Mouse (Mus musculus): Measurements from ENCODE around the gene Hes7.

Gene Hes7

GRCm38 (mm10) chr11:69120221-69121000 is at the start of gene Hes7:
TSS of gene Hes7 (plus strand) at chr11:69120404.
- no peak for DNase-seq (ENCODE audit: extremely low read depth, insufficient read length, low spot score)

- DNase-seq (ENCODE audit: extremely low read depth, insufficient read length, low spot score): peak; percentile 100
Observed at GRCm38 (mm10) chr11:69070590-69071222, 49.5 kb upstream of the Hes7 start, which contains the start of gene Tmem107. TSS of gene Tmem107 (plus strand) at chr11:69070806.

GRCm38 (mm10) chr11:69071262-69071661 is 48.9 kb upstream of the Hes7 start:
- DNase-seq (ENCODE audit: extremely low read depth, insufficient read length, low spot score): no peak

GRCm38 (mm10) chr11:69072234-69072633 is 48.0 kb upstream of the Hes7 start:
- no peak for DNase-seq (ENCODE audit: extremely low read depth, insufficient read length, low spot score)

- no peak for DNase-seq (ENCODE audit: extremely low read depth, insufficient read length, low spot score)
Observed at GRCm38 (mm10) chr11:69072666-69073064, 47.5 kb upstream of the Hes7 start.

- DNase-seq (ENCODE audit: extremely low read depth, insufficient read length, low spot score): peak; percentile 77
Observed at GRCm38 (mm10) chr11:69073065-69073888, 46.9 kb upstream of the Hes7 start.

- no peak for DNase-seq (ENCODE audit: extremely low read depth, insufficient read length, low spot score)
Observed at GRCm38 (mm10) chr11:69073951-69074775, 46.0 kb upstream of the Hes7 start.

GRCm38 (mm10) chr11:69074776-69075069 is 45.5 kb upstream of the Hes7 start:
- no peak for DNase-seq (ENCODE audit: extremely low read depth, insufficient read length, low spot score)

GRCm38 (mm10) chr11:69075764-69076479 is 44.3 kb upstream of the Hes7 start:
- peak; percentile 82 for DNase-seq (ENCODE audit: extremely low read depth, insufficient read length, low spot score)

- no peak for DNase-seq (ENCODE audit: extremely low read depth, insufficient read length, low spot score)
Observed at GRCm38 (mm10) chr11:69076572-69076971, 43.6 kb upstream of the Hes7 start.

- no peak for DNase-seq (ENCODE audit: extremely low read depth, insufficient read length, low spot score)
Observed at GRCm38 (mm10) chr11:69077316-69077715, 42.9 kb upstream of the Hes7 start.

GRCm38 (mm10) chr11:69078041-69078440 is 42.2 kb upstream of the Hes7 start:
- DNase-seq (ENCODE audit: extremely low read depth, insufficient read length, low spot score): no peak

- DNase-seq (ENCODE audit: extremely low read depth, insufficient read length, low spot score): peak; percentile 77
Observed at GRCm38 (mm10) chr11:69078805-69079438, 41.3 kb upstream of the Hes7 start.

- no peak for DNase-seq (ENCODE audit: extremely low read depth, insufficient read length, low spot score)
Observed at GRCm38 (mm10) chr11:69080102-69080854, 39.9 kb upstream of the Hes7 start.

- no peak for DNase-seq (ENCODE audit: extremely low read depth, insufficient read length, low spot score)
Observed at GRCm38 (mm10) chr11:69080855-69081222, 39.4 kb upstream of the Hes7 start.

GRCm38 (mm10) chr11:69081613-69082012 is 38.6 kb upstream of the Hes7 start:
- no peak for DNase-seq (ENCODE audit: extremely low read depth, insufficient read length, low spot score)

- DNase-seq (ENCODE audit: extremely low read depth, insufficient read length, low spot score): no peak
Observed at GRCm38 (mm10) chr11:69085608-69086007, 34.6 kb upstream of the Hes7 start.

GRCm38 (mm10) chr11:69086390-69086789 is 33.8 kb upstream of the Hes7 start:
- DNase-seq (ENCODE audit: extremely low read depth, insufficient read length, low spot score): no peak

- no peak for DNase-seq (ENCODE audit: extremely low read depth, insufficient read length, low spot score)
Observed at GRCm38 (mm10) chr11:69087082-69087481, 33.1 kb upstream of the Hes7 start.
